Mouse (Mus musculus): ENCODE data around the gene Col4a4.

Gene Col4a4

GRCm38 (mm10) chr1:82577915-82578314 lies 8.7 kb downstream of the Col4a4 start:
- in situ Hi-C loops (cut with MboI) = no loop called here

- in situ Hi-C loops (cut with MboI) = no loop called here
Observed at GRCm38 (mm10) chr1:82577339-82577738, 9.3 kb downstream of the Col4a4 start.

GRCm38 (mm10) chr1:82576182-82576581 lies 10.5 kb downstream of the Col4a4 start:
- in situ Hi-C loops (cut with MboI) = no loop called here

DNA sequence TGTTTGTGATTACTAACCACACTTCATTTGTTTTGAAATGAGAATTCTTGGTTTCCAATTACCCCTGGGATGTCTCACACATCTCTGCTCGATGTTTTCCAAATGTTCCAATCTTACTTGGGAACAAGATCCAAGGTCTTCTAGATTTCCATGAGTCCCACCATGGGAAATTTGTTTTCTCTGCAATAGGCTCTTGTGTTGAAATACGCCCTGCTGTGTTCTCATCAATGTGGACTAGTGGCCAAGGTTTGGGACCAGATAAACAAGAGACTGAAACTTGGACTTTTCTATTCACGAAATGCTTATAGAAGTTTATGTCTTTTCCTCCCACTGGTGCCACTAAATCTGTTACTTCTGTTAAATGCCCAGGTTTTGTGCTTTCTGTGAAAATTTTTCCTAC lies 11.0 kb downstream of the Col4a4 start:
- in situ Hi-C loops (cut with MboI) = no loop called here

DNA sequence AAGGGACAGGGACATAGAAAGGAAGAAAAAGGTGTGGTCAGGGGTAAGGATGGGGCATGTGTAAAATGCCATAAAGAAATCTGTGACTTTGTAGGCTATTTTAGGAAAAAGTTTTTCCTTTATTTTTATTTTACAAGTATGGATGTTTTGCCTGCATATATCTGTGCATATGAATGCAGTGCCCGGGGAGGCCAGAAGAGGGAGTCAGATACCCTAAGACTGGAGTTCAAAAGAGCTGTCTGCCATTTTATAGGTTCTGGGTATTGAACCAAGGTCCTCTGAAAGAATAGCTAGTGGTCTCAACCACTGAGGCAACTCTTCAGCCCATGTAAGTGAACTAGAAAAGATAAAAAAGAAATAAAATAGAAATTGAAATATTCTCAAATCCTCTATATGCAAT lies 14.9 kb downstream of the Col4a4 start:
- in situ Hi-C loops (cut with MboI) = no loop called here

GRCm38 (mm10) chr1:82569405-82569804 lies 17.2 kb downstream of the Col4a4 start:
- in situ Hi-C loops (cut with MboI) = no loop called here

GRCm38 (mm10) chr1:82560223-82560622 lies 26.4 kb downstream of the Col4a4 start:
- in situ Hi-C loops (cut with MboI) = no loop called here

DNA sequence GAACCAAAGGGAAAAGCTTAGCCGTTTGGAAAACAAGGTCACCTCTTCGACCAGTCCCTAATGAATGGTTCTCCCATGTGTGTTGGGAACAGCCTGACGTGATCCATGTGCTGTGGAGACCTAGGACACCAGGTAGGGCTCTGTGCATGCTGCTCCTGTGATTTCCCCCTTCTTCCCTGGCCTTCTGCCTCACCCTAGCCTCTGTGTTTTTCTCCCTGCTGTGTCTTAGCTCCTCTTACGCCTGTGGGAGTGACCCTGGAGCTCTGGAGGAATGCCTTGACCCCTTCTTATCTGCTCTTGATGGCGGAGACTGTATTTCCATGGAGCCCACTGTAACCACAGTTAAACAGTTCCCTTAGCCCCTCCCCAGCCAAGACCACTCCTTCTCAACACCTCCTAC lies 31.8 kb downstream of the Col4a4 start:
- in situ Hi-C loops (cut with MboI) = no loop called here

GRCm38 (mm10) chr1:82554443-82554850 lies 32.2 kb downstream of the Col4a4 start:
- in situ Hi-C loops (cut with MboI) = no loop called here

DNA sequence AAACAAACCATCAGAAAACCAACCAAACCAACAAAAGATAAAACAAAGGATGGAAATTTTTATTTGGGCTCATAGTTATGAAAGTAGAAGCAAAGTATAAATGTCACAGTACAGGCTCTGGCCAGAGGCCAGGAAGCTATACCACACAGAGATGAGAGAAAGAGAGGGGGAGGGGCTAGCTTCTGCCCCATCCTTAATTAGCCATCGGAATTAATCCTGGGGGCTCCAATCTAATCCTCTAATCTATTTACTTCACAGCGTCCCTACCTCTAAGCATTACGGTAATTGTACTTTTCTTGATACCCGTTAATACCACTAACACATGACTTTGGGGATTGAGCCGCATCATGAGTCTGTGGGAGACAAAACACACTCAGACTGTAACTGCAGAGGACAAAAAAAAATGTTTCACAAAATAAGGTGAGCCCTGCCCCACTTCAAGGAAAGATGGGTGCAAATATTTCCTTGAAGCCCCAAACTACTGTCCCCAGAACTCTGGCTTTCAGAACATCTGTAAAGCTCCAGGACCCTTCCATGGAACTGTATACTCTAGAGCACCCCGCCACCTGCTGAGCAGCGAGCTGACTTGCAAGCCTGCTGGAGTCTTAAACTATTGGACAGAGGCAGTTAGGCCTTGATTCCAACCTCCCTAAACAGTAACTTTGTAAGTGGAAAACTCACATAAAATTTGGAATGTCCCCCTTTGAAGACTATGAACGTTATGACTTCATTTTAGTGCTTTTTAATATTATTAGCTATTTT lies 41.3 kb downstream of the Col4a4 start:
- in situ Hi-C loops (cut with MboI) = no loop called here

DNA sequence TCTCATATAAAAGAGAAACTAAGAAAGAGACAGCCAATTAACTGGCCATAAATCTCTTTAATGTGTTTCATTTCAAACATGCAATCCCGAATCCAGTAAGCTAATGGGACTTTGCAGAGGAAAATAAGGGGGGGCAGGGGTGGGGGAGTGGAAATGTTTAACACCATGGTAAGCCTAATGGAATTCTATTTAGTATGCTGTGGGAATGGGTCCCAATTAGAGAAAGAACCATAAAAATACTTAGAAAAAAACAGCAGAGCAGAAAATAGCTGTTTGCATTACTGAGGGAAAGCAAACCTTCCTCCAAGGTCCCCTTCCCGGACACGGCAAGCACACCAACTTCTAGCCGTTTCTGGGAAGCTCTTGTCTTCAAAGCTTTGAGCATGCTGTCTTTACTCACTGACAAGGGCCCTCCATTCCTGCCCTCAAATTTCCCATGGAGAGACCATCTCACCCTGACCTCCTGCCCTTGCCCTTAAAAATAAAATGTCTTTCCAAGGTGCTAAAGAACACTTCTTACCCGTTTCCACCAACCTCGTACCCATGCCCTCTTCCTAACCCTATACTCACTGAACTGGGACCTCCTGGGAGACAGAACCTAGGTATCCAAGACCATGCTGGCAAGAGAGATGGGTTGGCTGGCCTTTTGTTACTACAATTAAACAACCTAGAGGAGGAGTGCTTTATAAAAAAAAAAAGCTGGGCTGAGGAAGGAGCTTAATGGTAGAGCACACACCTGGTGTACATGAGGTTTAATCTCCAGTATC lies 42.0 kb downstream of the Col4a4 start:
- in situ Hi-C loops (cut with MboI) = no loop called here

DNA sequence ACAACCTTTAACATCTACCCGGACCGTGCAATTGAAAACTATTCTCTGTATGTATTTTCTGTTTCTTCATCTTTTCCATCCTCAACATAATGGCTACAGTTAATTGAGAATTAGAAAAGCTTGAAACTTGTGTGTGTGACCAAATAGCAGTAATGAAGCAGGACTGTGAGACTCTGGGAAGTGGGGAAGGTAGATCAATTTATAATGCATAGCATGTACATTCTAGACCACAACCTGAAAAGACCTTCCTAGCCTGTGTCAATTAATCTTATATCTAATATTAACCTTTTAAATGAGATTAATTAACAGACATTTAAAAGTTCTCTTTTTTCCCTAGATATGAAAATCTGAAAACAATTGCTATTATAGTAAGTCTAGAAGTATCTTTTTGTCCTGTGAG lies 42.7 kb downstream of the Col4a4 start:
- in situ Hi-C loops (cut with MboI) = no loop called here

DNA sequence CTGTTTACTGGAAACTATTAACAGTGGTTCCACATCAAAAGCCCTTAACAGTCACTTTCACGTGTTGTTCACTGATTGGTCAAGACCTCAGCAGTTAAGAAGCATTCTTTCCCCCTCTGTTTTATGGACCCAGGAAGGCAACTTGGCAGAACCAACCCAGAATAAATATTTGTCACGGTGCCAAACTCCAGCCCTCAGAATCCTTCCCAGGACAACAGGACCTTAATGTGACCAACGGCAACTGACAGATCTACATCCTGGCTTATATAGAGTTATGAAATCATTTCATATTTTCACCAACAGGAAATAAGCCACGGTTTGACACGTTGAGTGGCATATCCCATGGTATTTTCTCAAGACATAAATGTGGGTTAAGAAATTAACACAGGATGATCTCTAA lies 46.6 kb downstream of the Col4a4 start:
- in situ Hi-C loops (cut with MboI) = no loop called here

DNA sequence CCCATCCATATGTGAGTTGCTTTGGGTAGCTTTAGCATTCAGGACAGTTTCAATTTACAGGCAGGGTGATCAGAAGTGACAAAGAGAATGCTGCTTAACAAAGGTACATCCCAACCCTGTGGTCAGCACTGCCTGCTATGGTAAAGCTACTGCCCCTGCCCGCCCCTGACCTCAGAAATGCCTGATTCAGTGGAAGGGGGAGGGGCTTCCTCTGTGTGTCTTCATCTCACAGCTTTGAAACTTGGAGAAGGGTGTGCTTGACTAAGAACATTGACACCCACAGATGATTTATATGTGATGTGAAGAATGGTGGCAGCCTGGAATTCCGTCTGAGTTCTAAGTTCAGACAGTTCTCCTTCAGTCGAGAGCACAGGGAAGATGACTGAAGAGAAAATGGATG lies 48.8 kb downstream of the Col4a4 start:
- in situ Hi-C loops (cut with MboI) = no loop called here

- in situ Hi-C loops (cut with MboI) = no loop called here
Observed at GRCm38 (mm10) chr1:82536515-82537174, 50.0 kb downstream of the Col4a4 start.

DNA sequence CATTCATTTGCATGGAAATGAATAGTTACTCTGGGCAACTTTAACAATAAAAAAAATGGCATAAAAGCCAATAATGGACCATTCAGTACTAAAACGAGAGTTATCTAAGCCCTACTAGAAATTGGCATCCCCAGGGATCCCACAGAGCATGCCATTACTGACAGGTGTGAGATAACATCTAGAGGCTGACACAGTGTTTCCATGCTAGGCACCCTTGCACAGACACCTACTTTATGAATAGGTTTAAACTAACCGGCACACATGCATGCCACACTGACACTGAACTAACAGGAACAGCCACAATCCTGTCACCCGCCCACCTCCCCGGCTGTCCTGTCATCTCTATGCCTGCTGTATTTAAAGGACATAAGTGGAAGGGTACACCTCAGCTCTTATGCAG lies 58.7 kb downstream of the Col4a4 start:
- in situ Hi-C loops (cut with MboI) = no loop called here

GRCm38 (mm10) chr1:82491954-82492353 lies 94.7 kb downstream of the Col4a4 start:
- in situ Hi-C loops (cut with MboI) = no loop called here

DNA sequence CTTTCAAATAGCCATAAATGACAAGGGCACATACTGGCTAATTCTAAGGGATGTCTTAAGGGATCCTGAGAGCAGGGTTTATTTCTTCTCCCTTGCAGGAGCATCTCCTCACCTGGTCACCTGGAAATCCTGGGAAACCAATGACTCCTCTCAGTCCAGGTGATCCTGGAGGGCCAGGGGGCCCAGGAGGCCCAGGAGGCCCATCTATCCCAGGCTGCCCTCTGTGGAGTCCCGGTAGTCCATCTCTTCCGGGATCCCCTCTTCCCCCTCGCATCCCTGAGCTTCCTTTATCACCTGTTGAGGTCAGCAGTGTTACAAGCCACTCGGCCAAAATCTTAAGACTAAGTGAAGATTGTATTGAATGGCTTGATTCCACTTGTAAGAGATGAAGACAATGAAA lies 100.3 kb downstream of the Col4a4 start:
- in situ Hi-C loops (cut with MboI) = no loop called here

DNA sequence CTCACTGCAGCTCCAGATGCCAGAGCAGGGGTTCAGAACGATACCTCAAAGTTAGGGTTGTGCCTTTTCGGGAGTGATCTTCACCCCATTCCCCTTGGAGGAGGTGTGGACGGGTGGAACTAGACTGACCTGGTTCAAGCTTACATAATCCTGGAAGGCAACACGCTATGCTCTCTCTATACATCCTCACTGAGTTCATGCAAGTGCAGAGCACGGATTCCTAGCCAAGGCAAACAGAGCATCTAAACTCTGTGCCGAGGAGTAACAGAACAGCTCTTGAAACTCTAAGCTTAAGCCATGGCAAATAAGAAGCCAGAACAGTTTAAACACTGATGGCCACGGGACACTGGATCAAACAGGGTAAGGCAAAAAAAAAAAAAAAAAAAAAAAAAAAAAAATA lies 104.3 kb downstream of the Col4a4 start:
- in situ Hi-C loops (cut with MboI) = no loop called here

DNA sequence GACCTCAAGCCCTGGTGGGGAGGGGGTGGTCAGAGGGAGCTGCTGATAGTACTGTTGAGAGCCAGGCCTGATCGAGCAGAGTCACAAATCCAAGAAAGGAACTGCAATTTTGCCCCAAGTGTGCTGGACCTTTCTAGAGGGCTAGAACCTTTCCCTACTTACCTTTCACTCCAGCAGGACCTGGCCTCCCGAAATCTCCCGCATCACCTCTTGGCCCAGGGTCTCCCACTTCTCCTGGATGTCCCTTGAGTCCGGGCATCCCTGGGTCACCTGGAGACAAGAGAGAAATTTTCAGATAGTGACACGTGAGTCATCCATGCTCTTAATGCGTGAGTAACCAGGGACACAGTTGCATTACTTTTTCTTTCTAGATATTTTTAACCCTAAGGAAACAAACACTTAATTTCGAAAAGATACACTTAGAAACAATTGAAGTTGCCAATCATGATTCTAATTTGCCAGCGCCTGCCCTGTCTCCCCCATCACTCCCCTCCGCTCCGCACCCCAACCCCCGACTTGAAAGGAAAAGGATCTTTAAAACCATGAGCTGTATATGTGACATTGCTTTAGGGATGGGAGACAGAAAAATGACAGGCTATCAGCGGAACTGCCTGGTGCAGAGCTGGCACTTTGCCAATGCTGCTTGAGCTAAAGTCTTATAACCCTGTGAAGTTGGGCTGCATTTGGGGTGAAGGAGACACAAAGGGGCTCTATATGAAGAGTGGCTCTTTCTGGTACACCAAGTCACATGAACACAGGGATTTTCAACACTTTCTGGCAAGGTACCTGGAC lies 106.8 kb downstream of the Col4a4 start:
- in situ Hi-C loops (cut with MboI) = no loop called here

DNA sequence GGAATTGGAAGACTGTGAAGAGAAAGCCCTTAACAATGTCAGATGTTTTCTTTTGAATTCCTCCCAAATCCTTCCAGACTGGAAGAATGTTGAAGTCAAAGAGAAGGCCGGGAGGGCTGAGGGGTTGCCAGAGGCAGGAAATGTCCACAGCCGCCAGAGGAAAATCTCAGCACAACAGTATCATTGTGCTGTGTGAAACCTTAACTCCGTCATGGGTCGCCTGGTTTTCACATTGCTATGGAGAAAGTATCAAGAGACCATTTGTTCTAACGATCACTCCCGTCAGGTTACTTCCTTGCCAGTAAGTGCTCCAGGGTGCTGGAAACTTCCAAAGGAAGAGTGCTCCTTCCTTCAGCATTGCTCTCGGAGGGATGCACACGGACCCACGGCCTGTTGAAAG lies 109.9 kb downstream of the Col4a4 start:
- in situ Hi-C loops (cut with MboI) = no loop called here

GRCm38 (mm10) chr1:82476256-82476655 lies 110.4 kb downstream of the Col4a4 start:
- in situ Hi-C loops (cut with MboI) = no loop called here
